Mouse (Mus musculus): ENCODE measurements around the gene Vmn1r181.
"Not testable (repeated sequence)": the region's sequence is repeated elsewhere in the genome, so short reads cannot be mapped to it uniquely, and the experiment has no call there.

The Vmn1r181 gene

DNA sequence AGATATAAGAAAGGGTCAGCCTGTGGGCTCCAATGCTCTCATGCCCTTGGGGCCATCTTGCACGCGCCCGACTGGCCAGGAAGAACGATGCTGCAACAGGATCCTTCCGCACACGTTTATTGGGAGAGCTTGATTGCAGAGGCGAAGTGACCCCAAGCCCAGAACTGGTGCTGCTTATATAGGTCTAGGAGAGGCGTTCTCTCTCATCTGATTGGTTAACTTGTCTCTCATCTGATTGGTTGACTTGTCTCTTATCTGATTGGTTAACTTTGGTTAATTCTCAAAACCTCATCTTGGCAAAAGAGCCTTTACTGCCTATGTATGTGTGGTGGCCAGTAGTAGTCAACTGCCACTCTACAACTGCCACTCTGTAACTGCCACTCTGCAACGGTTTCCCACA is at the start of gene Vmn1r181:
Gene Vmn1r181 (plus strand): TSS at position 301 of the 400 bp plus-strand sequence.
- not testable (repeated sequence) for DNase-seq (ENCODE audit: low spot score in 2 of 2)

DNA sequence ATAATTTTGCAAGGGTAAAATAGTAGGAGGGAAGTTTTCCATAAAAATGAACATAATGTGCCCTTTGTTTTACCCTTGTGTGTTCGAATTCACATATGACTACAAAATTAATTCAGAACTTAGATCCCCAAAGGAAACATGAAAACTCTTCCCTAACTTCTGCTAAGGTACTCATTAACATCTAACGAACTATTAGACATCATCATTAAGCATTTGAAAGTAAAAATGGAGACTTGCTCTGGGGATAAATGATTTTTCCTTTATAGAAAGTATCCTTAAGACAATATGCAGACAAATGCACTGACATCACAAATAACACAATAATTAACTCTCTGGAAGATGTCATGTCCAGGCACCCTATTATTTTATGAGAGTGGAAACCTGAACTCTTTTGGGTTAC is 47.7 kb upstream of the Vmn1r181 start, which contains the start of gene Vmn1r179:
Gene Vmn1r179 (plus strand): TSS at position 301 of the 400 bp plus-strand sequence.
- no peak for DNase-seq (ENCODE audit: low spot score in 2 of 2)

DNA sequence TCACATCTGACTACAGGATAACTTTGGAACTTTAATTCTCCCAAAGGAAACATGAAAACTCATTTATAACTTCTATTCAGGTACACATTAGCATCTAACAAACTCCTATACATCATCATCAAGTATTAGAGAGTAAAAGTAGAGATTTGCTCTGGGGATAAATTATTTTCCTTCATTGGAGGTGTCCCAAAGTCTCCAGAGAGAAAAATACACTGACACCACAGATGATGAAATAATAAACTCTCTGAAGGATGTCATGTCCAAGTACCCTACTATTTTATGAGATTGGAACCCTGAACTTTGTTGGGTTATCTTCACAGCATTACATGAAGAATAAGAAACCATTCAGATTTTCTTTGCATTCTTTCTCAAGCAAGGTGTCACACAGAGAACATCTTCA is 24.1 kb upstream of the Vmn1r181 start, which contains the start of gene Vmn1r180:
Gene Vmn1r180 (plus strand): TSS at position 301 of the 400 bp plus-strand sequence.
- no peak for DNase-seq (ENCODE audit: low spot score in 2 of 2)

DNA sequence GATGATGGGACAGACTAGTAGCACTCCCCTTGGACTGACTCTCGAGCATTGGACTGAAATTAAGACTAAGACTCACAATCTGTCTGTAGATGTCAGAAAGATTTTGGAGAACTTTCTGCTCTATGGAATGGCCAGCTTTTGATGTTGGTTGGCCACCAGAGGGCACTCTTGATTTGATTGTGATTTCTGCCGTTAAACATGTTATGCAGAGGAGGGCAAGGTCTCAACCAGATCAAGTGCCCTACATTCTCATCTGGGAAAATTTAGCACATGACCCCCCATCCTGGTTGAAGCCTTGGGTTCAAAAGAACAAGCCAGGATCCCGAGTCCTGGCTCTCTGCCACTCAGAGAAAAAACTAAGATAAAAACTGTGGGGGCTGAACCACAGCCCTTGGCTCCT is 6.4 kb upstream of the Vmn1r181 start:
- DNase-seq (ENCODE audit: low spot score in 2 of 2), result peak in 1 of 2 experiments; percentile 3

DNA sequence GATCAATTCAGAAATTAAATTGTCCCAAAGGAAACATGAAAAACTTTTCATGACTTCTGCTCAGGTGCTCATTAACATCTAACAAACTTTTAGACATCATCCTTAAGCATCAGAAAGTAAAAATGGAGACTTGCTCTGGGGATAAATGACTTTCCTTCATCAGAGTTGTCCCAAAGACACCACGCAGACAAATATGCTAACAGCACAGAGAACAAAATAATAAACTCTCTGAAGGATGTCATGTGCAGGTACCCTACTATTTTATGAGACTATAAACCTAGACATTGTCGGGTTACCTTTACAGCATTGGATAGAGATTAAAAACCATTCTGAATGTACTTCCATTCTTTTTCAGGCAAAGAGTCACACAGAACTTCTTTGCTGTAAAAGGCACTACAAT is 27.0 kb downstream of the Vmn1r181 start, which contains the start of gene V1rd19:
Gene V1rd19 (plus strand): TSS at position 301 of the 400 bp plus-strand sequence.
- no peak for DNase-seq (ENCODE audit: low spot score in 2 of 2)
